Mouse (Mus musculus) left cerebral cortex, adult 9 months (tissue): ENCODE results near the gene Cux2.
A peak's percentile ranks its signal among the peaks of the same experiment; 100 is the strongest.

ENCODE experiments used
- DNase-seq, 2 experiments: peaks; one replicate each; pipeline ENCODE4 v3.0.0; 2022; ENCODE audit warnings: low spot score in 2 of 2

Cux2 gene

DNA sequence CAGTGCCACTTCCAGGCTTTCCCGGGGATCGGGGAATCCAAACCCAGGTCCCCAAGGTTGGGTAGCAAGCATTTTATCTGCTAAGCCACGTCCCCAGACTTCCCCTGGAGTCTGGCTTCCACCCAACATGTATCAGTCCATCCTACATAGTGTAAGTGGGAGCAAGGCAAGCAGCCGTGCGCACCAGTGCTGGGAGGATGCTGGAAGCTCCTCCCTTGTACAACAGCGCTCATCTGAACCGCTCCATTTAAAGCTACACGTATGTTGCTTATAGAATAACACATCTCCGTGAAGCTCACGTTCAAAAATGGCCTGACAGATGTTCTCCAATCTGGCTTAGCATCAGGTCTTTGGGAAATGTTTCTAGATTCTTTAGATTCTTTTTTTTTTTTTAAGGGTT, 86.9 kb downstream of the Cux2 start:
- peak in 1 of 2 experiments; percentile 47 for DNase-seq

DNA sequence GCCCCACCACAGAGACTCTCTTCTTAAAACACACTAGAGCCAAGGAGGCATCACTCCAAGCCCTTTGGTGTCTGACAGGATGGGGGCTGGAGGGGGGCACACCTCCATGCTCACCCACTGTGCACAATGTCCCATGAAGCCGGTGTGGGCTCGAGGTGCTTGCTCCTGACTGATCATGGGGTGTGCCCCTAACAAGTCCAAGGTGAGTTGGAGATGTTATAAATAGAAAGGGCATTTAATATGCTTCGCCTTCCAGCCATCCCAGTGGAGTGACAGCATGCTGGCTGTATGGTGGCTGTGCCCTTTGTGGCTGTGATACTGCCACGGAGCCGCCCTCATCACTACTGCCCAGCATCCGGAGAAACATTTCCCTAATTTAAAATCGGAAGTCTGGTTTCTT, 87.5 kb downstream of the Cux2 start:
- DNase-seq, result no peak

DNA sequence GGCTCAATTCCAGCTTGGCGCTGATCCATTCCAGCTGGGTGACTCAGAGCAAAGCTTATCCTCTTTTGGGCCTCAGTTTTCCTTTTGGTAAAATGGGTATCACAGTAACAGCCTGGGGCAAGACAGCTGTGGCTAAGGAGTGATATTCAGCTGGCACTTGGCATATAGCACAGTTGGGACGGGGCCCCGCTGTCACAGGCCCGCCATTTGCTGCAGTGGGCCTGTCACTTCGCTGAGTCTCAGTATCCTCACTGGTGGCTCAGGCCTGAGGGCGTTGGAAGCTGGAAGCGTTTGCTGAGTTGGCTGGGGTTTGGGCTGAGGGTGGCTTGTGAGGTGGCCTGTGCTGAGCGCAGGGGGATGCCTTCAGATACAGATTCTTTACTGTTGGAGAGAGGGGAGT, 88.6 kb downstream of the Cux2 start:
- DNase-seq, result no peak

DNA sequence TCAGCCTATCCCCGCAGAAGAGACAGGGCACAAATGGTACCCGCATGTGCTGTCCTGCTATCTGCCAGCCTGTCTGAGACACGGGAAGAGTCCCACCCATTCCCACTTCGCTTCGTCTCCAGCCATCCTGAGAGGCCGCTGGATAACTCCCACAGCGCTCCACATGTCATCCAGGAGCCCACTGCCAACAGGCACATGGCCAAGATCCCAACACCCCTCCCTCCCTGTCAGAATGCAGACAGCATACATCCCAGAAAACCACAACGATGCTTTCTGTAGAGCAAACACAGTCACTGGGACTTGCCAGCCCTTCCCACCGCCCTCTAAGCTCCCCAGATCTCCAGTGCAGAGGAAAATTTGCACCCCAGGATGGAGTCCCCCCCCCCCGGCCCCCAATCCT, 90.2 kb downstream of the Cux2 start:
- peak in 1 of 2 experiments; percentile 34 for DNase-seq

DNA sequence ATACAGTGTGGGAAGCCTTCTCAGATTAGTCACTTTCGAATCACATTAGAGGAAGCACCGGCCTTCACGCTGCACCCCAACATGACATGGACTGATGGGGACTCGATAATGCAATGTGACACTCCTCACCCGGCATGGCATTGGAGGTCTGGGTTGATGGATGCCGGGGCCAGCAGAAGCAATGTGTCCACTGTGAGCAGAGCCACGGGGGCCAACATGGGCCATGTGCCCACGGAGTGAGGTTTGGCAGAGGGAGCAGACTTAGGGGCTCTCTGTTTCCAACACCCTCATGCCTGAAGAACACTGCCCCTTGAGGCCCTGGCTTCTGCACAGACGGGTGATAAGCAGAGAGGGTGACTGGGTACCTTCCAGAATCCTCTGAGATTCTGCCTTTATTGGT, 91.4 kb downstream of the Cux2 start:
- DNase-seq, result no peak

DNA sequence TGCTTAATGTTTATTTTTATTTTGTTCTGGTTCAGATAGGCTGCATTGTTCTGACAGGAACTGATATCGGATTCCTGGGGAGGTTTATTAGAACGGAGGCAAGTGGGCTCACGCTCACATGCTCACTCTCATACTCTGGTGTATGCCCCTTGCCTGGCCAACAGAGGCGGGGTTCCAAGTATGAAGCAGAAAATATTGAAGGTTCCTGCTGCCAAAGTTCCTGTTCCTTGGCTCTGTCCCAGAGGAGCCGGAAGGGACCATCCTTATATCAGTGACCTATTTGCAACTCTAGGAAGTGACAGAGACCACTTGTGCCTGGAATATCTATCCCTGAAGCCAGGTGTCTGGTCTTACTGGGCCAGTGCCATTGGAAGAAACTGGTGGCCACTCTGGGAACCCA, 94.1 kb downstream of the Cux2 start:
- DNase-seq, result no peak

DNA sequence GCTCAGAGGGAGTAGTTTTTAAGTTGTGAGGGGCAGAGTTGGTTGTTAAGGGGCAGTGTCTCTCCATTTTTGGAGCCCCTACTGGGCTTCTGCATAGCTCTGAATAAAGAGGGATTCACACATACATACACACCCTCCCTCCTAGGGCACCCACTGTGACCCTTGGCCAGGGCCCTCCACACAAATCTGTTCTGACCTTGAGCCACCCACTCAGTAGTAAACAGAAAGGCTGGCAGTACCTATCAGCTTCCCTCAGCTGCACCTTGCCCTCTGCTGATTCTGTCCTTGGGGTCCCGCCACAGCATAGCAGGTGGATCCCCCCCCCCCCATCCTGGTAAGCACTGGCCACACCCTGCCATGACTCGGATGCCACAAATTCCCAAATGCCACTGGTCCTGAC, 99.7 kb downstream of the Cux2 start:
- no peak for DNase-seq

DNA sequence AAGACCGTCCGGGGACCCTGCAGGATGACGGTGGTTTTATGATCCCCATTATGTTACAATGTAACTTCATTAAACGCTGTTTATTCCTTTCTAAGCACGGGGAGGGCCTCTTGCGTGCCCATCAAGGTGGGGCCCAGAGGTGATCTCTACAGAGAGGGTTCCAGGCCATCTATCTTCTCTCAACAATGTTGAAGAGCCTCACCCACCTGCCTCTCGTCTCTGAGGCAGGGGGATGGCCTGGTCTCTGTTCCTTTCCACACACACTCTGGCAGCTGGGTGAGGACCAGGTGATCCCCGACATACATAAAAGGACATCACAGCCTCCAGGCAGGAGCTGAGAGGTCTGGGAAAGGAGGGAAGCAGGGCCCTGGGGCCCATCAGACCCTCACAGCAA, 100.9 kb downstream of the Cux2 start:
- no peak for DNase-seq

DNA sequence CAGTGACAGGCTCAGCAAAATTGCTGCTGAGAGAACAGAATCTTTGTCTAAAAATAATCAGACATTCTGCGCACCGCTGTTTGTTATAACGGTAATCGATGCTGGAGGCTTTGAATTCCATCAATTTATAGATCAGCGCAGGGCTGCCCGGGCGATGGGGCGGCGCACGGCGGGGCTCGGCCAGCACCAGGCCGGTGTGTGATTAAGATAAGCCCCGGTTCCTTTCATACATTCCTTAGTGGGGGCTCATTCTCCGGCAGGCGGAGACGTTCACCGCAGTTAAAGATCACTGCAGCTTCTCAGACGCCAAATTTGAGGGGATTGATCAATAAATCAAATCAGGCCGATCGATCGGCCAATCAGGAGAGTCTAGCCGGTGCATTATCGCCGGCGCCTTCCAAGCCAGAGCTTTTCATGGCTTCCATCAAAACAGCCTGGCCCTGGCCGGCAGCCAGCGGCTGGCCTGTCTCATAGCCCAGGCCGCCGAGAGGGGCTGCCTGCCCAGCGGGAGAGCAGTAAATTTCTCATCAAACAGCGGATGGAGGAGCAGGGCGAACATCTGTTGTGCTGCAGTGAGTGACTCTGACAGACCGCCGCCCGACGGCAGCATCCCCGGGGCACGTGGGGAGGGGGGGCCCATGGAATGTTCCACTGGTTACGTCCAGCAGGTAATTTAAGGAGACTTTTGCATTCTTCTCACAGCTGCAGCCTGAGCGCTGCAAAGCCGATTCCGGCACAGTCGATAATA, 101.4 kb downstream of the Cux2 start:
- peak in 1 of 2 experiments; percentile 42 for DNase-seq

DNA sequence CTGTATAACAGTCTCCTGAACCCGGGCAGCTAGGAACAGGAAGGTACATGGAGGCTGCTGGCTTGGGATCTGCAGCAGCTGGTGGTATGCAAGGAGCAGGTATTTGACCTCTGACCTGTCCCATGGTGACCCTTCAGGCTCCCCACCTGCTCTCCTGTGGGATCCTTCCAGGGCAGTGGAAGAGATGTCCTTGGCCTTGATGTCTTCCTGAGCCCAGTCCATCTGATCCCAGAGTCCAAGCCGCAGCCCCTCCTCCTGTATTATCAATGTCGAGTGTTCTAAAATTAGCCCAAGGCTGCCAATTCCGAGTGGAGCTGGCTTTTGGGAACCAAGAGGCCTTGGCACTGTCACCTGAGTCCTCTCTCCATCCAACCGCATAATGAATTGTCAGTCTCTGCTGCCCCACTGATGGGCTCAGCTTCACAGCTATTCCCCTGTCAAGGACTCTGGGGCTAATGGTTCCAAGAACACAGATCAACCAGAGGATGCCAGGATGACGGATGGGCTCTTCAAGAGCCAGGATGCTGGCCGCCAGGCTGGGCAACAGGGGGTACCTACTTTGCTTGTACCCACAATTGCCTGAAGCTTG, 103.2 kb downstream of the Cux2 start:
- no peak for DNase-seq

DNA sequence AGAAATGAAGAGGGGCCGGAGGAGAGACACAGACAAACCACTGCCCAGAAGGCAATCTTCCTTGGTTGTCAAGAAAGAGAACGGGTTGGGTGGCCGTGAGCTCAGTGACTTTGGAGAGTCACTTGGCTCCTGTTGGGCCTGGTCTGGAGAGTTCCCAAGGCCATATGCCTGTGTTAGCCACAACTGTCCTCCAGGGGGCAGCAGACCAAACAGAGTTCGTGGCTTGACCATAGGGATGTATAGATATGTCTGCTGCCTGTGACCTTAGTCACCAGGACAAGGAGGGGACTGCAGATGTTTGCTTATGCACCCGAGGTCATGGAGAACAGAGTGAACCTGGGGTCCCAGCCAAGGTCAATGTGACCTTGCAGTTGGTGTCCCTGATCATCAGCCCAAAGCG, 104.1 kb downstream of the Cux2 start:
- peak in 1 of 2 experiments; percentile 48 for DNase-seq

DNA sequence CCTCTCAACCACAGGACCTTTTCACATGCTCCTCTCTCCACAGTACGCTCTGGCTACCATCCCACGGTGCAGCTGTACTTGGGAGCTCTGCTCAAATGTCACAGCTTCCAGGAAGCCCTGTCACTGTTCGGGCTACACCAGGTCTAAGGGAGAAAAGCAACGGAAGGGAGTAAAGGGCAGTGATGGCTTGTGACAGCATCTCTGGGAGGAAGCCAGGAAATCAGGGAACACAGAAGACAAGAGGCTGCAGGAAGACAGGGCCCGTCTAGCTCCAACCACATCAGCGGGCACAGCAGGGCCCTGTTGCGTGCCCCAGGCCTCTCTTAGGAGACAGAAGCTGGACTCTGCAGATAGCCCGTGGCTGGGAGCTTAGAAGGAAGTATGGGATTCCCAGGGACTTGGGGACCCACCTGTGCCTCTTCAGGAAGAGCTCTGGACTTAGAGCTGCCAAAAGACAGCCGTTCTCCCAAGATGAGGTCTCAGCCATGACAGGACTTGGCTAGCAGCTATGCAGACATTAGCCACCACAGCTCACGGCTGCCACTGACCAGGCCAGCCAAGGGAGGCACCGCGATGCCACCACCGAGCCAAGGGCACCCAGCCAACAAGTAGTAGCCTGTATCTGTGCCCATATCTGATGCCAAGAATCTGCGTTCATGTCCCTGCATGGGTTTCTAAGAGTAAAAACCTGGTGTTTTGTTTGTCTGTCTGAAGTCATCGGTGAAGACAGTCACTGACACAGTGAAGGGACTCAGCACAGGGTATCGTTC, 105.7 kb downstream of the Cux2 start:
- no peak for DNase-seq

DNA sequence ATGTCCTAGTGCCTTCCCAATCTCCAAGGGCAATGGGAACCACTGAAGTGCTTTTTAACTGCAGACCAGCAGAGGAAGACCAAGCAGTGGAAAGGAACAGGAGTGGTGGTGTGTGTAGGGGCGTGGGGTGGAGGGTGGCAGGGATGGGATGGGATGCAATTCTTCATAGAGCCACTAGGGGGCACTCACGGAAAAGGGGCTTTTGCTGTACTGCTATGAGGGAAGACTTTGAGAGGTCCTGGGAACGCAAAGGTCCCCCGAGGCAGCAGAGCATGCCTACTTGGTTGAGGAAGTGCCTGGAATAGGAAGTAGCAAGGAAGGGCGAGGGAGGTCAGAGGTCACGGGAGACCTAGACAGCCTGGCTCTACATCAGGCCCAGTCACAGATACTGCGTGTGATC, 106.4 kb downstream of the Cux2 start:
- DNase-seq, result no peak

DNA sequence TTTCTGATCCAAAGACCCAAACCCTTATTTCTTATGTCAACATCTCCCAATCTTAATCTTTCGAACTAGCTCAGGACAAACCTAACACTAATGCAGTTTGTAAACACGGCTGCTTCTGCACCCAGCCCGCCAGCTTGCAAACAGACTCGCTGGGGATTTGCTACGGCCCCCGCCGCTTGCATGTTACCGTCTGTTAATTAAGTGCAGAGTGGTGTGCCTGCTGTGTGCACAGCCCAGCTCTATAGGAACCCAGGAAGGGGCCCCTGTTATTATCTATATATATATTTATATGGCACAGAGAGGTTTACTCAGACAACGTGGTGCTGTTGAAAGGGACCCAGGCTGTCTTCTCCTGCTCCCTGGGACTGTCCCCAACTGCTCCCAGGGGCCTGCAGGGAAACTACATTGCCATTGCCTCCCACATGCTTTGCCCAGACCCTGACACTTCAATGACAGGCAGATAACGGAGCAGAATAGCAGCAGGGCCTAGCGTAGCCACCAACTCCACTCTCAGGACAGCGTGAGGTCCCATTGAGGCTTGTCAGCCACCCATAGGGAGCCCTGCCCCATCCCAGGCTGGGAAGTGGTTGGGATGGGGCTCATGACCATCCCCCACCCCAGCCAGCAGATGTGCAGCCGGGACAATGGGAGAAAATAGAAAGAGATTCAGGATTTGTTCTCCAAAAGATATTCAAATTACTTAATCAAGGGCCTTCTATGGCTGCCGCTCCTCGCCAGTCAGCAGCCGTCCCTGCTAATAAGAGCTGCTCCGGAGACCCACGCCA, 111.6 kb downstream of the Cux2 start:
- DNase-seq, result no peak

DNA sequence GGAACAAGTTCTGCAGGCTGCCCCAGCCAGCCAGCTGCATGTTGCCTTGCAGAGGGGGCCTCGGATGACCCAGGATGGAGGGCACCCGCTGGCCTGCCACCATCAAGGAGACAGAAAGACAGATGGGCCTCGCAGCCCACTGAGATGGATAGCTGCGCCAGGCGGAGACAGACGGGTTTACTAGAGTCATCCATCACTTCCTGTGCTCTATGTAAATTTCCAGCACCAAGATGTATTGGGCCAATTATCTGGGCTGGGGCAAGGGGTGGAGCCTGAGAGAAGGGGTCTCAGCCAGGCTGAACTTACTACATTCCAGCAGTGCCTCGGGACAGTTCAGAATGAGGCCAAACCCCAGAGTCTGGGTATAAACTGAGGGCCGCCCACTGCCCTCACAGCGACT, 119.6 kb downstream of the Cux2 start:
- DNase-seq, result no peak

DNA sequence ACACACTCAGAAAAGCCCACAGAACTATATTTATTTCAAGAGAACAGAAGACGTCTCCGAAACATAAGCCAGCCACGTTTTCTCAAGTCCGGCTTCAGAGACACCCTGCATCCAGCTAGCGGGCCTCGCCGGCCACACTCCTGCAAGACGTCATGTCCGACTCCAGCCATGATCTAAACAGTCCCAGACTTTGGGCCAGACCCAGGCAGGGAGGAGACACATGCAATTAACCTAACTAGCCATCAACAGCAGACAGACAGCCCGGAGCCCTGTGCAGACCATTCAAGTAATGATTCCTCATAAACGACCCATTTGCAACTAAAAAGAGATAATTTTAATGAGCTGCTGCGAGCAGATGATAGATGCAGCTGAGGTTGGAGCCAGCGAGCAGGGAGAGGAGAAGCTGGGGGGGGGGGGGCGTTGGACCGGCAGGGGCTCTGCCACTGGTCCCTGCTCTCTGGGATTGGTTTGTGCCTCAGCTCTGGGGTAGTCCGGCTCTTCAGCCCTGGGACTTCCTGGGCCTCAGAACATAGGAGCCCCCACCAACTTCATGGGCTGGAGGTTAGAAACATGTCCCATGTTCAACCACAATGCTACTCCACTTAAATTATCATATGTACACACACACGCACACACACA, 121.4 kb downstream of the Cux2 start:
- DNase-seq, result no peak

DNA sequence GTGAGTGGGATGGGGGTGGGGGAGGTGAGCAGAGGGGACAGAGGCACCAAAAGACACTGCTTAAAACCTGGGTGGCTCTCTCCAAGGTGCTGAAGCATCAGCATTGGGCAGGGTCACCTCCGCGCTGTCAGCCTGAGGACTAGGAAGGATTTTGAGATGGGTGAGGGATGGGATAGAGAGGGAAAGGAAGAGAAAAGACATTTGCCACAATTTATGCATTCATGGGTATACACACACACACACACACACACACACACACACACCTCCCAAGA, 123.4 kb downstream of the Cux2 start:
- no peak for DNase-seq

DNA sequence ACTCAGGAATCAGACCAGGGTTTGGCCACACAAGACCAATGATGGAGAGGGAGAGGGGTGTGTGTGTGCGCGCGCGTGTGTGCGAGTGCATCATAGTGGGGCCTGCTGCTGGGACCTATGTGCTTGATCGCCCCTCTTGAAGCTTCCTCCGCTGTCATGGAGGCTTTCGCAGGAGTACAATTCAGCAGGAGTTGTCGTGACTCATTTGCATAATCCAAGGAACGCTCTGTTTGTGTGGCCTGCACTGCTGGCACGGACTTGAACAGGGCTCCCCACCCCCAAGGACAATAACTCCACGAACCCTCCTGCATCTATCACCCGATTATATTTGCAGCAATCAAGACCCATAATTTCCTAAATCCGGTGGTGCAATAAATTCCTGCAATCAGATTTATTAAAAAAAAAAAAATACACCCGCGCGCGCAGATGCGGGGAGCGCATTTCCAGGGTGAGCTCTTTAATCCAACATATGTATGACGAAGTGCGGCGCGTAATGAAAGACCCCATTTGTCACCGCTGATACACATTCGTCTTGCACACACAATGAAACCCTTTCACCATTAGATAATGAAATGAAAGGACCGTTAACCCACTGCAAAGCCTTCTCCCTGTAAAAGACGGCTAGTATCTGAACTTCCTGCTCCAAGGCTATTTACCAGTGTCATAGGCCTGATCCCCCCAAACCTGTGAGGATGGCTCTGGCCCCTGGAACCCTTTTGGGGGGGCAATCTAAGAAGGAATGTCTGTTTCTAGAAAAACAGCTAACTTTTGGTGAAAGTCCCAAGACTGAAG, 124.0 kb downstream of the Cux2 start:
- no peak for DNase-seq

DNA sequence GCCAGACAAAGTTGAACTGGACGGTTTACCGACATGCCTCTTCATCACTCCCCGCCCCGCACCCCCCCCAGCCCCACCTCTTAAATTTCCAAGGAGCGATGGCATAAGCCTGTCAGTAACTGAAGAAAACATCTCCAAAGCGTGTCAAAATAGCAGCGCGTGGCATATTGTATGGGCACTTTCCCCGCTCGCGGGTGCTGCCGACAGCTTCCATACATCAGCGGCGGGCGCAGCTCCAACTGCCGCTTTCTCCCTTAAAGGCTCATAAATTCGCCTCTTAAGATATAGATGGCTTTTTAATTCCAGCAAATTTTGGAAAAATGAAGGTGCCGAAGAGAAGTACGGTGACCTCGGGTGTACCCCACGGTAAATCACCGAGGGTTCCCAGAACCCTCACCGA, 124.6 kb downstream of the Cux2 start:
- DNase-seq, result peak in 1 of 2 experiments; percentile 53

DNA sequence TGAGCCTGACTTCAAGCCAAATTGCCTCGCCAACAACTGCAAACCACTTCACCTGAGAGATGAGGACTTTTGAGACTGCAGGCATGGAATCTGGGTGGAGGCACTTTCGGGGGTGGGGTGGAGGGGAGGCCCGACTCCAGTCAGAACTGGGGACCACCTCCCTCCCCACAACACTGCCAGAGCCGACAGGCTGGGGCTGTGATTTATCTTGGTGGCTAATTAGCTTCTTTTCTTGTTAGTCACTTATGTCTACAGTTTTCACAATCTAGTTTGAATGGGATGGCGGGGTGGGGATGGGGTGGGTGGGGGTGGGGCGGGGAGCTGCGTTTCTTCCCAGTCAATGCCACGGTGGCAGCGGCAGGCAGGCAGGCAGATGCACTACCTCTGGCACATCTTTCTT, 125.5 kb downstream of the Cux2 start:
- DNase-seq, result no peak
